Mouse (Mus musculus) yolk sac, embryonic 10.5 days (tissue): ENCODE data around the gene Itga11.
"Not testable (repeated sequence)": the region's sequence is repeated elsewhere in the genome, so short reads cannot be mapped to it uniquely, and the experiment has no call there.

Experiments
- DNase-seq: peaks from one replicate; pipeline ENCODE4 v3.0.0-alpha.2; 2017; ENCODE audit warnings: low spot score

The Itga11 gene

DNA sequence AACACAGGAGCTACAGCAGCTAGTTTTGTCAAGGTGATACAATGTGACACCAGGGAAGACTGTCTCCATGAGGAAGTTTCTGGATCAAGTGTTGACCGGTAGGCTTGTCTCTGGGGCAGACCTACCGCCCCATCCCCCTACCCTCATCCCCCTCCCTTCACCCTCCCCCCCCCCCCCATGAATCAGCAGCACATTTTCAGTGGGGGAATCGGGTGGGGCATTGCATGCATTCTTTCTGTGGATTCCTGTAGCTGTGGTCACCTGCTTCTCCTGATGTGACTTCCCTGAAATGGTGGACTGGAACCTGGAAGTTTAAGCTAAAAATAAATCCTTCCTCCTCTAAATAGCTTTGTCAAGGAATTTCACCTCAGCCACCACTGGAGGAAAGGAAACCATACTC lies 141.9 kb downstream of the Itga11 start:
- no peak for DNase-seq

GRCm38 (mm10) chr9:62819910-62820309 lies 142.3 kb downstream of the Itga11 start:
- not testable (repeated sequence) for DNase-seq

DNA sequence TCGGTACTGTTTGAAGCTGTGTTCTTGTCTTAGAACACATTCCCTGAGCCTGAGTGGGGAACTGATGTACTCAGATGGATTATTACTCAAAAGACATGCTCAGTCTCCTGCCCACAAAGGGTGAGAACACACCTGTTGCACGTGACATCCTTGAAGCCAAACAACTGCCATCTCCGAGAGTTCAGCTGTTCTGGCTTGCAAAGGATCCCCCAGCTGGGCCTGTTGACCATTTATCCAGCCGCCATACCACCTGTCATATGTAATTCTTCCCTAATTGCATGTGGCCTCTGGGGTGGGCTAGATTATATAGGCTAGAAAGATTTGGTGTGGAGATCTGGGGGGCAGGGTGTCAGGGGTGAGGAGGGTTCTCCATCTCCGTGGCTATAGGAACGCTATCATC lies 143.2 kb downstream of the Itga11 start:
- no peak for DNase-seq

DNA sequence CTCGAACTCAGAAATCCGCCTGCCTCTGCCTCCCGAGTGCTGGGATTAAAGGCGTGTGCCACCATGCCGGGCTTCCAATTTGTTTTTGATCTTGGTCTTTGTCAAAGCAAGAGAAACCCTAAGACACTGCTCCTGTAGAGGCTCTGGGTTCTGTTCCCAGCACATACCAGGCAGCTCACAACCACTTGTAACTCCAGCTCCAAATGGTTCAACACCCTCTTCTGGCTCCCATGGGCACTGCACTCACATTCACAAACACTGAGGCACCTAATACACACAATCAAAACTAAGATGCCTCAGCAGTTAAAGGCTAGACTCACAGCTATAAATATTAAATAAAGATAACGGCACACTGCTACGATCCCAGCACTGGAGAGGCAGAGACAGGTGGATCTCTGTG lies 144.2 kb downstream of the Itga11 start:
- no peak for DNase-seq

GRCm38 (mm10) chr9:62825791-62826393 lies 148.3 kb downstream of the Itga11 start:
- DNase-seq: peak; percentile 80

- DNase-seq: no peak
Observed at GRCm38 (mm10) chr9:62826456-62826855, 148.8 kb downstream of the Itga11 start.

- peak; percentile 60 for DNase-seq
Observed at GRCm38 (mm10) chr9:62827939-62828652, 150.5 kb downstream of the Itga11 start.

GRCm38 (mm10) chr9:62828662-62829086 lies 151.0 kb downstream of the Itga11 start:
- peak; percentile 98 for DNase-seq

GRCm38 (mm10) chr9:62829877-62830276 lies 152.3 kb downstream of the Itga11 start:
- peak; percentile 79 for DNase-seq
